Mouse (Mus musculus) brain, embryonic 14.5 days (tissue): ENCODE data around the gene Pmm1. TPM values are rescaled to one million over a fixed set of nuclear protein-coding genes. Genes with fewer than 3 reads are reported as not detected.
"Not testable (repeated sequence)": the region's sequence is repeated elsewhere in the genome, so short reads cannot be mapped to it uniquely, and the experiment has no call there.

Source experiments
- DNase-seq: peaks from one replicate; pipeline ENCODE4 v3.0.0-alpha.2; 2011; ENCODE audit warnings: low read depth
- CTCF ChIP-seq: fragments of 200-500 bp; IDR thresholded peaks from 2 replicates; pipeline ENCODE4 v1.5.1; 2012; ENCODE audit warnings: inconsistent platforms, mild to moderate bottlenecking, moderate library complexity, borderline replicate concordance; ENCODE audit not compliant: insufficient read depth, insufficient read length; ENCODE audit errors: extremely low read depth
- POLR2A ChIP-seq: fragments of 200-500 bp; IDR thresholded peaks from 2 replicates; pipeline ENCODE4 v1.6.1; 2012; ENCODE audit warnings: mild to moderate bottlenecking, inconsistent platforms, borderline replicate concordance; ENCODE audit not compliant: poor library complexity, insufficient read depth, insufficient read length, severe bottlenecking; ENCODE audit errors: extremely low read depth
- polyA plus RNA-seq: library from polyadenylated mRNA; depleted of rRNA; stranded (reverse); fragments of >200 nt; gene quantifications from 2 replicates; pipeline ENCODE4 v1.2.3, GENCODE M21; 2012; rRNA removed

Pmm1 gene
- polyA plus RNA-seq, 1 experiment: 75.6 TPM

GRCm38 (mm10) chr15:81919062-81919461, 41.7 kb downstream of the Pmm1 start:
- no peak for DNase-seq
- TF ChIP-seq CTCF (no peak), POLR2A (no peak)

GRCm38 (mm10) chr15:81917621-81918463, 42.9 kb downstream of the Pmm1 start:
- TF ChIP-seq POLR2A: no peak
- TF ChIP-seq CTCF: peak; percentile 82
- DNase-seq: peak; percentile 64

GRCm38 (mm10) chr15:81917201-81917600, 43.5 kb downstream of the Pmm1 start:
- DNase-seq: no peak
- TF ChIP-seq CTCF (no peak), POLR2A (no peak)

- DNase-seq: no peak
- no peak for TF ChIP-seq CTCF
- TF ChIP-seq POLR2A: no peak
These were observed 45.1 kb downstream of the Pmm1 start for GRCm38 (mm10) chr15:81915663-81916062.

- DNase-seq: no peak
- no peak for TF ChIP-seq CTCF
- no peak for TF ChIP-seq POLR2A
These were observed 46.1 kb downstream of the Pmm1 start for GRCm38 (mm10) chr15:81914668-81915067.

- TF ChIP-seq POLR2A: no peak
- no peak for TF ChIP-seq CTCF
These were observed 48.2 kb downstream of the Pmm1 start for GRCm38 (mm10) chr15:81912498-81912897.

GRCm38 (mm10) chr15:81908767-81909166, 52.0 kb downstream of the Pmm1 start:
- not testable (repeated sequence) for DNase-seq

More at GRCm38 (mm10) chr15:81912498-81912897, 48.2 kb downstream of the Pmm1 start:
- no peak for DNase-seq

GRCm38 (mm10) chr15:81907953-81908352, 52.8 kb downstream of the Pmm1 start:
- TF ChIP-seq CTCF: no peak
- no peak for TF ChIP-seq POLR2A
- no peak for DNase-seq

GRCm38 (mm10) chr15:81904939-81905338, 55.8 kb downstream of the Pmm1 start:
- peak; percentile 72 for DNase-seq
- no peak for TF ChIP-seq POLR2A
- TF ChIP-seq CTCF: peak; percentile 70; the same call in 1 of the 2 replicates

Other genes starting within 250 kb of the Pmm1 start
- gene Zc3h7b, start 215.9 kb downstream of the Pmm1 start, polyA plus RNA-seq: 80.6 and 102 TPM in 2 replicates
- gene Rangap1, start 215.4 kb downstream of the Pmm1 start, polyA plus RNA-seq: 98.8 and 131 TPM in 2 replicates
- gene Tef, start 158.5 kb downstream of the Pmm1 start, polyA plus RNA-seq: 35.5 and 38.0 TPM in 2 replicates
- 15.4 and 15.7 TPM in 2 replicates for gene Tob2, start 102.1 kb downstream of the Pmm1 start, polyA plus RNA-seq
- gene Phf5a, start 89.0 kb downstream of the Pmm1 start, polyA plus RNA-seq: 85.1 and 103 TPM in 2 replicates
- 262 and 283 TPM in 2 replicates for gene Aco2, start 88.6 kb downstream of the Pmm1 start, polyA plus RNA-seq
- gene Polr3h, start 34.7 kb downstream of the Pmm1 start, polyA plus RNA-seq: 30.8 and 34.4 TPM in 2 replicates
- 89.4 and 128 TPM in 2 replicates for gene Csdc2, start 24.2 kb downstream of the Pmm1 start, polyA plus RNA-seq
- not detected in 2 replicates for gene 1700029P11Rik, start 19.6 kb upstream of the Pmm1 start, polyA plus RNA-seq
- 22.5 and 27.6 TPM in 2 replicates for gene Xrcc6, start 26.9 kb upstream of the Pmm1 start, polyA plus RNA-seq
- gene Desi1, start 72.9 kb upstream of the Pmm1 start, polyA plus RNA-seq: 44.4 and 50.1 TPM in 2 replicates
- gene Snu13, start 86.7 kb upstream of the Pmm1 start, polyA plus RNA-seq: 143 and 191 TPM in 2 replicates
- 0.01 TPM in 1 of 2 replicates, not detected in the other for gene 4930407I10Rik, start 98.2 kb upstream of the Pmm1 start, polyA plus RNA-seq
- 0.07 and 0.10 TPM in 2 replicates for gene Mei1, start 109.1 kb upstream of the Pmm1 start, polyA plus RNA-seq
- gene Ccdc134, start 167.0 kb upstream of the Pmm1 start, polyA plus RNA-seq: 15.2 and 22.5 TPM in 2 replicates
- gene Srebf2, start 186.3 kb upstream of the Pmm1 start, polyA plus RNA-seq: 196 and 230 TPM in 2 replicates